Mouse (Mus musculus): Measurements from ENCODE around the gene Hoxb4.

DNA sequence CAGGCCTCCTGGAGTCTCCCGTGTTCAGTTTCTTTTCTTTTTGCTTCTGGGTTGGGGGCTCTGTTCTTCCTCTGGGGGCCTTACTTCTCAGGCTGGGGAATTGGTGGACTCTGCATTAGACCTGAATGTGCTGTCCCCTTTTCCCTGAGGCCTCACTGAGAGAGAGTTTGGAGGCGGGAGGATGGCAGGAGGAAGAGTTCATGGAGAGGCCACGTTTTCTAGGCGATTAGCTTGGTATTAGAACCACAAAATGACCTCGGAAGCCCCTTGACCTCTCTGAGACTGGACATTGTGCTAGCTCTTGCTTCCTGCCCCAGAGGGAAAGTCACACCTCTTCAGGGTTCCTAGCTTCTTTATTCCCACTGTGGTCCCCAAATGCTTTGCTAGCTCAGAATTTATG lies 6.1 kb downstream of the Hoxb4 start:
- TF ChIP-seq SIN3A (IDR thresholded peaks at IDR 0.05; ENCODE audit: low read length) (no peak), POLR2A (IDR thresholded peaks at IDR 0.05; ENCODE audit: low read depth, low read length) (no peak), MAX (IDR thresholded peaks at IDR 0.05; ENCODE audit: low read length) (no peak), SMC3 (IDR thresholded peaks at IDR 0.05; ENCODE audit: low read depth, low read length) (no peak), JUND (conservative IDR thresholded peaks at IDR 0.05; ENCODE audit: low read depth, low read length) (no peak)
